Mouse (Mus musculus): ENCODE measurements around the gene Ptpn6.

The Ptpn6 gene

DNA sequence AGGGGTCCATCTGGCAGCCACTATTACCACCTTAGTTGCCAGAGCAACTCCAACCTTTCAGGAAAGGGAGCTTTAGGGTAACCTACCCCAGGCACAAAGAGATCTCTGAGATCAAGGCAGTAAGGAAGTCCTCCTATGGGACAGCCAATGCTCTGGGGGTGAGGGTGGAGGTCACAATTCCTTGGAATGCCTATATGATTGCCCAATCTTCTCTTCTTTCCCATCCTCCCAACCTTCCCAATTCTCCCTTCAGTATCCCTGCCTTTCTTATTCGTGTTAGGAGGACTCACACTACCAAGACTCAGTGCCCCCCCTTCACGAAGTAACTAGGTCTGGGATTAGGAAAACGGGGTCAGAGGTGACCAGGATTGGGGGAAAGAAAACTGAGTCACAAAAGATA, 16.8 kb upstream of the Ptpn6 start:
- DNase-seq, result no peak

DNA sequence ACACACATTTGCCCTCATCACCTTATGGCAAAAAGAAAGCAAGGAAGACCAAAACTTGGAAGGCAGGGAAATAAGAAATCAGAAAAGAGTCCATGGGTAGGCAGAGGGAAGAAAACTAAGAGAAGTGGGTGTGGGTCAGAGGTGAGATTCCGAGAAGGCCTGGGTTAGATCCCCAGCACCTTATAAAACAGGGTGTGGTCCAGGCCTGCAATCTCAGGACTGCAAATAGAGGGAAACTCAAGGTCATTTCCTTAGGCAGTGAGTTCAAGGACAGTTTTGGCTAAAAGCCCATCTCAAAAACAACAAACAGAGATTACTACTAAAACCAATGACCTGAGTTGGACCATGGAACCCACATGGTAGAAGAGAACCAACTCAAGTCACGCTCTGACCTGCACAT, 15.3 kb upstream of the Ptpn6 start:
- no peak for DNase-seq

DNA sequence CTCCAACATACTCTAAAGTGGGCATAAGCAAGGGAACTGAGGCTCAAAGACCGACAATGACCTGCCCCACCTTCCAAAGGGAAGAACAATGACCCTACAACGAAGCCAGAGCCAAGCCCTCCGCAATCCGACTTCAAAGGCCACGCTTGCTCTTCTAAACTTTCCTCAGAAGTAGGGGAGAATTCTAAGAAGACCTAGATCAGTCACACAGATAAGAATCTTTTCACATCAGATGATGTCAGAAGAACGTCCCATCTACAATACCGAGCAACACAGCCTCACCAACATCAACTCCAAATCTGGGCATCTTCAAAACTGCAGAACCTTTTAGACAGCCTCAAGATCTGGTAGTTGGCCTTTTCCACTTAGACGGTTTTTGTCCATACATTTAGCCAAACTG, 11.9 kb upstream of the Ptpn6 start:
- no peak for DNase-seq

DNA sequence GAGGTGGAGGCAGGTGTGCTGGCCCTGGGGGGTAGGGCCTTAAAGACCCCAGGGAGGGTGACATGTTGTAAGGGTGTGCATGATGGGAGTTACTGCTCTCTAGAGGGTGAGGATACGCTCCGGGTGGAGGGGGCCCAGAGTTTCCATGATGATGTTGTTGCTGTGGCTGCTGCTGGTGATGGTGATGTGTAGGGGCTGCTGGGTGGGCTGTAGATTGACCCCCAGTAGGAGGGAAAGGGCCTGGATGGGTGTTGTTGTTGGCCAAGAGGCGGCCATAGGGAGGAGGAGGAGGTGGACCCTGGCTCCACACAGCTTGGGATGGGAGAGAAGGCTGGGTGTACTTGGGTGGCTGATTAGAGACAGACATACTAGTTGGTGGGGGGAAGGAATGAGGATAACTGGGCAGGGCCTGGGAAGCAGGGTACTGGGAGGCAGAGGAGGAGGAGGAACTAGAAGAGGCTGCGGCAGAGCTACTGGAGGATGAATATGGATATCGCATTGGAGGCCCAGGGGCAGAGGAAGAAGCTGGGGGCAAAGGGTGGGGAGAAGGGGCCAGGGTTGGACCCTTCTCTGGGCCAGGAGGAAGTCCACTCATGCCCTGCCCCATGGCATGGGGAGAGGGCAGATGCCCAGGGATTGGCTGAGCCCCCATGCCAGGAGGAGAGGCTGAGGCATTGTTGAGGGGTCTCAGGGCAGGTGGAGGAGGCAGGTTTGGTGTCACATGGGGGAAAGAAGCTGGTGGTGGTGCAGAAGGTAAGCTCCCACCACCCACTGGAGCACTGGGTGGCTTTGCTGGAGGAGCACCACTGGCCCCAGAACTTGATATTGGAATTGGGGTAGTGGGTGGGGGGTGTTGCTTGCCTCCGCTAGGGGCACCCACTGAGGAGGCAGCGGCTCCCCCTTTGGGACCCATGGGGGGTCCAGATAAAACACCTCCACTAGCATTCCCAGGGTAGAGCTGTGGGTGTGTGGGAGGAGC, 8.4 kb upstream of the Ptpn6 start:
- no peak for DNase-seq

DNA sequence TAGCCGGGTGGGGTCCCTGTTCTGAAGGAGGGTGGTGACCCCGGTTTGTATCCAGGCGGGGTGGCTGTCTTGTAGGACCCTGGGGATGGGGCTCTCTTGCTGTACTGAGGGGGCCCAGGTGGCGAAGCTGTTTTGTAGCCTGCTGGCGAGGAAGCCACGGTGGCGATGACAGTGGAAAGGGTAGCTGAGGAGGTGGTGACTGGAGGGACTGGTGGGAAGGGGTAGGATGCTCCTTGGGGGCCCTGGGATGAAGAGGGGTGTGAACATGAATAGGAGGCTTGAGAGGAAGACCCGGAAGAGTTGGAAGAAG, 7.7 kb upstream of the Ptpn6 start:
- no peak for DNase-seq

DNA sequence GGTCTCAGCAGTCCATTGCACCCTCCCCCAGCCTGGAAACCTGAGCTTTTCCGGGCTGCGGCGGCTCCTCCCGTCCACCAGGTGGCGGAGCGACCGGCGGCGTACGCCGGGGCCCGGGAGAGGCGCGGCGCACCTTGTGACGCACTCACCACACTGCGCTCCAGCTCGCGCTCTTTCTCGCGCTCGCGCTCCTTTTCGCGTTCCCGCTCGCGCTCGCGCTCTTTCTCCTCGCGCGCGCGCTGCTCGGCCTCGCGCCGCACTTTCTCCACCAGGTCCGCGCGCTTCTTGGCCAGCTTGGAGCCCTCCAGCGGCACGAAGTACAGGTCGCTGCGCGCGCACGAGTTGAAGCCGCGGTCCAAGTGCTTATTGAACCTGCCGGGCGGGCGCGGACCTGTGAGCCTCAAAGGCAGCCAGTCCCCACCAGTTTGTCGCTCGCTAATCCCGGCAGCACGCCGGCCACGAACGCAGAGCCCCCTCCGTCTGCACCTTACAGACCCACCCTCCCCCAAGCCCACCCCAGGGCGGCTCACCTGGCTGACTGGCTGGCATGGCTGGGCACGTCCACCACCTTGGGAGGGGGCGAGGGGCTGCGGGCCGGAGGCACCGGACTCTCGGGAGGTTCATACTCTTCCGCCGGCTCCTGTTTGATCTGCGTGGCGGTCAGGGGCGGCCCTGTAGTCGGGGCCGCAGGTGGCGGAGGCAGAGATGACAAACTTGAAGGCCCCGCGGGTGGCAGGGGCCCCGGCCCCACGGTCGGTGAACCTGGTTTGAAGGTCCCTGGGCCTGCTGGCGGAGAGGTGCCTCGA, 7.2 kb upstream of the Ptpn6 start:
- peak; percentile 94 for DNase-seq

DNA sequence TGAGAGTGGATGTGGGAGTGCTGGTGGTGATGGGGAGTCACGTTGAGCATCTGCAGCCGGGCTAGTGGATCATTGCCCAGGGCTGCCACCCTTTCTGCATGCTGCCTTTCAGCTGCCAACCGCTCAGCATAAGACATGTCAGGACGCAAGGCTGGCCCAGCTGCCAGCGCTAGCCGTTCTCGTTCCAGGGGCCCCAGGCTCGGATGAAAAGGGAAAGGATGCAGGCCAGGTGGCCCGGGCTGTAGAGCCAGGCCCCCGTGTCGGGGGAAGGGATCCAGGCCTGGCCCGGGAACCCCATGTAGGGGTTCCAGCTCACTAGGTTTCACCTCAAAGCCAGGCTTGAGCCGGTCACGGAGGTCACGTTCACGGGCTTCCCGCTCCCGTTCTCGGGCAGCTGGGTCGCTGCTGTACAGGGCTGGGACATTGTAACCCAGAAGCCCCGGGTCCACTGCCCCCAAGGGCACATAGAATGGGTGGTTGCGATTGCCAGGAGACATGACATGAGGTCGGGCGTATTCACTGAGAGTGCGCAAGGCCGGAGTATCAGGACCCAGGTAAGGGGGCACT, 6.3 kb upstream of the Ptpn6 start:
- peak; percentile 4 for DNase-seq

DNA sequence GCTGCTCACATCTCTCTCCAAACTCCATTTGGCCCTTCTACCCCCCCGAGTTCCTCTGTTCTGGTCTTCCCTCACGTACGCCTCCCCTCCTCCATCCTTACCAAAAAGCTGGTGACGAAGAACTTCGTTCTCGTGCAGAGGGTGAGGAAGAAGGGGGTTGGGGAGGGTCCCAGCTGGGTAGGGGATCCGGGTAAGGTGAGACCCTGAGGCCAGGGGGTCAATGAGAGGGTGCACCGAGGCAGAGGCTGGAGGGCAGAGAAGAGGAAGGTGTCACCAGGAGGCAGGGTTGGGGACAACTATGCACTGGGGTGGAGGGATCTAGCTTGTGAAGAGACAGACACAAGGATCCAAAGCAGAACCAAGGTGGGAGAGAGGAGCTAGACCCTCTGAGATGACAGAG, 5.1 kb upstream of the Ptpn6 start:
- DNase-seq, result no peak

DNA sequence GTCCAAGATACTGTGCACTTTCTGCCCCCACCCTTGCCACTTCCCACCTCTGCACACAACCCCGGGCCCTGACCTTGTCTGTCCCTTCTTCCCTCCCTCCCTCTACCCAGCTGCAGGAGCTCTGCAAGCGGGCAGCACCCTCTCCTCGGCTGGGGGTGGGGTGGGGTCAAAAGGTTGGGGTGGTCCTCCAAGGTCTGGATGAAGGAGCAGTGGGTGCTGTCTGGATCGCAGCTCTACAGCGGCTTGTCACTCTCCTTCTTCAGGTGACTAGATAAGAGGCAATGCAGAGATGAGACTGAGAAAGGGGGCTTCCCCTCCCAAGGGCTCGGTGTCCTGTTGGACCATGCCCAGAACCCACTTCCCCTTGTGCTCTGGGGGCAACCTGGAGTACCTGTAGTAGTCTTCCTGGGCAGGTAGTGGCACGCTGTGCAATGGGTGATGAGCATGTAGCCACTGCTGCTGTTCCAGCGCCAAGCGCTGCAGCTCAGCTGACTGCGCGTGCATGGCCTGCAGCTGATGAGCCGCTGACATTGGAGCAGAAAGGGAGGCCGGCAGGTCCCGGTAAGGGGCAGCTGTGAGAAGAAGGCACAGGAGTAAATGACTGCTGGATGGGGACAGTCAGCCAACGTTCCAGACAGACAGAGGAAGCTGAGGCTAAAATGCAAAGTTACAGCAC, 4.5 kb upstream of the Ptpn6 start:
- DNase-seq, result no peak

DNA sequence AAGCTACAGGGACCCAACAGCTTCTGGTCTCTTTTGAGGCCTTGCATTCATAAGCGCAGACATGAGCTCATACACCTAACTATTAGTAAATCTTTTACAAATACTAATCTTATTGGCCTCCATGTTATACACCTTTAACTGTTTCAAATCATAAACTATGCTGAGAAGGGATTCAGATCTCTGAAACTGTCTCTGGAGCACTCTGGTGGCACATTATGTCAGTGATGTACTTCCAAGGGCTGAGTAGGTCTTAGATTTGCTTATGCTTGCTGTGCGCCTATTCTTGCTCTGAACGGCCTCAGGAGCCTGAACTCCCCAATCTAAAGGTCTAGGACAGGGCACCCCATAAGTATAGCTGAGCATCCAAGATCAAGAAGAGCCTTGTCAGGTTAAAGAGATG, 3.3 kb upstream of the Ptpn6 start:
- no peak for DNase-seq

DNA sequence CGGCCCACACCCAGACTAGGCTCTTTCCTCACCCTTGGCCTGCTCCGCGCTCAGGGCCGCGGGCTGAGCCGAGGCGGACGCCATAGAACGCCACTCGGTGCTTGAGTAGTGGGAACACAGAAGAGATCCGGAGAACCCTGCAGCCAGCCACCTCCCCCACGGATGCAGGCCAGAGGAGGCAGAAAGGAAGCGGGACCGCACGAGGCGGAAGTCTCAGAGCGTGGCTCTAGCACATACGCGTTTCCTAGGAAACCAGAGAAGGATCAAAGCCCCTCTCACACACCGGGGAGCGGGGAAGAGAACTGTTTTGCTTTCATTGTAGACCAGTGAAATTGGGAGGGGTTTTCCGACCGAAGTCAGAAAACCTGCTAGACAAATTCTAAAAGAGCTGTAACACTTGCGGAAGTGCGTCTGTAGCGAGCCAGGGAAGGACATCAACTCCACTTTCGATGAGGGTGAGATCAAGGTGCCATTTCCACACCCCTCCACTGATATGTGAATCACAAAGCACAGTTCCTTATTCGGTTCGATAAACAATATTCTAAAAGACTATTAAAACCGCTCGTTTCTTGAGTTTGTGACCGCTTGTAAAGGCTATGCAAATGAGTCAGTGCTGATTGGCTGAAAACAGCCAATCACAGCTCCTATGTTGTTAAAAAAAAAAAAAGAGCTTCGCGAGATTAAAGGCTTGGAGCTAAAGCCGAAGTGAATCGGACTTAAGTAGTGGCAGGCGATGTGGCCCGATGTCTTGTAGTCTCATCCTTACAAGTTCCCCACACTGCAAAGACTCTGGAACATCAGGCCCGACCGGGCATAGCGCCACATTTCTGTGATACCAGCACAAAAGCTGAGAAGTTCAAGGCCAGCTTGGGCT, 2.6 kb upstream of the Ptpn6 start, which contains the start of gene Grcc10:
Grcc10 (minus strand) TSS at position 487 of the 874 bp plus-strand sequence.
- DNase-seq, result peak; percentile 90

DNA sequence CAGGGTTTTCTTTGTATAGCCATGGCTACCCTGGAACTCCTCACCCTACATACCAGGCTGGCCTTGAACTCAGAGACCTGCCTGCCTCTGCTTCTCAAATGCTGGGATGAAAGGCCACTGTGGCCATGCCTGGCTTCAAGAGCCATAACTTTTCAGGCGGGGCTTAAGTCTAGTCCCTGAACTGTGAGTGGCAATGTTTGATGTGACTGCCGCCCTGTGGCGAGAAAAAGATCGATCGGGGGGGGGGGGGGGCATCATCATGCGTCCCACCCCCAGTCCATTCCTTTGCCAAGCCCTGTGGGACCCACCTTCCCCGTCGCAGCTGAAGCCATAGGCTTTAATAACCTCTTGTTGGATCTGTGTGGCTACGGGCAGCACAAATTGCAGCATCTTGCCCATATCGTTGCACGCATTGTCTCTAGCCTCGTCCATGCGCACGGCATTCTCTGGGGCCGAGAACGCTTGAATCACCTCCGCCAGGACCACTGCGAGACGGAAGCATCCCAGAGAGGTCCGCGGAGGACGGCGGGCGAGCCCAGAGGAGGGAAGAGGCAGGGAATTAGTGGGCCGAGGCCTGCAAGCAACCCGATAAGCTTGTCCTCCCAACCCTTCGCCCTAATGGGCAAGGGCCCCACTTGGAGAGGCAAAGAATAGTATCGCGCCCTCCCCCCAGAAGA, 1.8 kb upstream of the Ptpn6 start:
- DNase-seq, result peak; percentile 64

DNA sequence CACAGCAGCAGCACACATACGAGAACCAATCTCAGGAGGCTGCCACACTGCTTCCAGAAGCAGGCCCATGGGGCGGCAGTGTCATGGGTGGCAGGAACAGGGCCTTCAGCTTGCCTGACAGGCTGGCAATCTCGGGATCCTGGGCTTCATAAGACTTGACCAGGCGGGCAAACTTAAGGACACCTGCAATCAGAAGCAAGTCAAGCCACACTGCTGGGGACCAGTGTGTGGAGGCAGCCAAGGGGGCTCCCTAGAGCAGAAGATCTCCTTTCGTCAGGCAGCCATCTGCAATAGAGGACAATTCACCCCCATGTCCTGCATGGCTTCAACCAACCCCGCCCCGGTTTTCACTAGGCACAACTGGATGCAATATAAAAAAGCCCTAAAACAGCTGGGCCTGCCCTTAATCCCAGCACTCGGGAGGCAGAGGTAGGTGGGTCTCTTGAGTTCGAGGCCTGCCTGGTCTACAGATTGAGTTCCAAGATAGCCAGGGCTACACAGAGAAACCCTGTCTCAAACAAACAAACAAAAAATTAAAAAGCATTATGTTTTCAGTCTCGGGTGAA, 800 bp upstream of the Ptpn6 start:
- no peak for DNase-seq

DNA sequence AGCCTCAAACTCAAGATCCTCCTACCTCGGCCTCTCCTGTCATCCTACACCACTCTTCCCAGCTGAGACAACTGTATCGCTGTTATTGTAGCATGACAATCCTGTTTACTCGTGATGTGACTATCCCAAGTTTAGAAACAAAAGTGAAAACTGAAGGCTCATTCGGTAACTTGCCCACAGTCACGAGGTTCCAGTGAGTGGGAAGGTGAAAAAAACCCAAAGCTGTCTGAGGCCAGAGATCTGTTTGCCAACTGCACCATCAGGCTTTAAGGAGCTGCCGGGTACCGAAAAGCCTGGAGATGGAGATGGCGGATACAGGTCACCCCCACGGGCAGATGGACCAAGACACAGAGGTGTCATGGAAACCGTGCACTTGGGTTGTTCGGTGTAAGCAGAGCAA, 1.5 kb downstream of the Ptpn6 start:
- DNase-seq, result no peak

DNA sequence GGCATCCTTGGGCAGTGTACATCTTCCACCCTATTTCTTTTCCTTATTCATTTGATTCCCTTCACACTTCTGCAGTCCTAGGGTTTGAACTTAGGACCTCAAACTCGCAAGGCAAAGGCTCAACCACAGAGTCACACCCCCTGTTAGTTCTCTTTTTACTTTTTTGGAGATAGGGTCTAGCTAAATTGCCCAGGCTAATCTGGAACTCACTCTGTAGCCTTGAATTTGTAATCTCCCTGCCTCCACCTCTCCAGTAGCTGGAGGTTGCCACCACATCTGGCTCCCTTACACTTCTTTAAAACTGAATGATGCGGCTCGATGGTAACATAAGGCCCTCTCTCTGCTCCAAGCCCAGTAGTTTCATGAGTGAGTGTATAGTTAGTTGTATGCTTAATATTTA, 4.1 kb downstream of the Ptpn6 start:
- DNase-seq, result no peak

DNA sequence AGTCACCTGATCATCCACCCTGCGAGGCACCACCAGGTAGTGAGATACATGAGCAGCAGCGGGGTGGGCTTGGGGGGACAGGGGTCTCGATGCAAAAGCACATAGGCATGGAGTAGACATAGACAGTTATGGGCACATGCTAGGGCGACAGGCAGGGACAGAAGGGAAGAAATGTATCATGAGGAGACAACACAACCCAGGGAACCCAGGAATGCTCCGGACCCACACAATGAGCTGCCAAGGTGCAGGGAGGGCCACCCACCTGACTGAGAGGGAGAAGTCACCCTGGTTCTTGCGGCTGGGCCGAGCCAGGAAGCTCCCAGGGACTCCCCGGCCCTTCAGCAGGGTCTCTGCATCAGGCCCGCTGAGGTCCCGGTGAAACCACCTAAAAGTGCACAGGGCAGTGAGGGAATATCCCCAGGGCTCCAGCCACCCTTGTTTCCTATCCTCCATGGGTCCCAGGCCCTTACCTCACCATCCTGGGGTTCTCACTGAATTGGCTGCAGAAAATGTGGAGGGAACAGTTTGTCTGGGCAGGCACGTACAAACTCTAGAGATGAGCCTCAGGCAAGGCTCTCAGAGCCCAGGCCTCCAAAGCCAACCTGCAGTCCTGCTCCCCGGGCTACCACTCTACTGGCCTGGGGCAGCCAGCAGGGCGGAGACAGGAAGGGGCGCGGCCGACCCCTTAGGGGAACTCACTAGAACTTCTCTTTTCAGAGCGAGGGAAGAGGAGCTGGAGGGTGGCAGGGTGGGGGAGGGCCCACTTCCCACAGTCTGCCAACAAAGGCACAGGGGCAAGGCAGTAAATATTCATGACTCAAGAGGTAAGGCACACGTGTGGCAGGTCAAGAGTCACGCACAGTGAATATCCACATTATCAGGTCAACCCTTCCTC, 5.8 kb downstream of the Ptpn6 start:
- DNase-seq, result peak; percentile 72

DNA sequence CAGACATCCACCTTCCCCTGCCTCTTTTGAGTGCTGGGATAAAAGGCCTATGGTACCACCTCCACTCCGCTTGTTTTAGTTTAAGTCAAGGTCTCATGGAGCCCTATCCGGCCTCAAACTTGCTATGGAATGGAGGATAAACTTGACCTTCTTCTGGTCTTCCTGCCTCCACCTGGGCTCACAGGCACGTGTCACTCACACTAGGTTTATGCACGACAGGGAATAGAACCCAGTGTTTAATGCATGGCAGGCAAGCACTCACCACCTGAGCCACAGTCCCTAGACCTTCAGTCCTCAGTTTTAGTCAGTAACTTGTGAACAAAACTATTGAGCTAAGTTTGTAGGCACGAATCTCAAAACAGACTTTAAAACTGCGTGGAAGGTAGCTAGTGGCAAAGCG, 7.5 kb downstream of the Ptpn6 start:
- no peak for DNase-seq

DNA sequence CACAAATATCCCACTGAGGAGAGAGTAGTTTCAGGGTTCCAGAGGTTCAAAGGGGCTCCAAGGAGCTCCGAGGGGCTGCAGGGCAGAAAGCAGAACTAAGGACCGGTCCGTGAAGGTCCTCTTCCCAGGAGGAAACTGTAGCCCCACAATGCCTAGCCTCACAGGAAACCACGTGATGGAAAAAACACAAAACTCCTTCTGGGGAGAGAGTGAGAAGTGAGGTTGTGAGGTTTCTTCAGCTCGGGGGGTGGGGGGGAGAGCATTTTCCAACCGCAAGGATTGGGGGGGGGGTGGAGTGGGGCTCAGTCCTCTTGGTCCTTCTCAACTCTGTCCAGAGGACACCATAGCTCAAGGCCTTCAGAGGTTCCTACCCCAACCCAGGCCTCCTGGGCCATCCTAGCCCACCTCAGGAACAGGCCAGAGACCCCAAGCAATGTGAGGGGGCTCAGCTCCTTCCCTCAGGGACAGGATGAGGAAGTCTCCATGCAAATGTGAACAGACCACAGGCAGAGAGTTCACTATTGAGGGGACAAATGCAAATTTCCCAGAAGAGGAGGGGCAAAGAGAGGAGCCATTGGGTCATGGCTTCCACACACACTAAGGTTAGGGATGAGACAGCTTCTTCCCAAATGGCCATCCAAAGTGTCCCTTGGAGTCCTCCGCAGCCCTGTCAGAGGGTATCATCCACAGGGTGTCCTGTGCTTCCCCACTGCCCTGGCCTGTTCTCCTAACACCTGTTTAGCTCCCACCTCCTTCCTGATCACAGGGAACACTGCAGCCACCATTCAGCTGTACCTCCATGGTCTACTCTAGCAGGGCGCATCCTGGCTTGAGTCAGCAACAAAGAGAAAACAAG, 8.4 kb downstream of the Ptpn6 start:
- no peak for DNase-seq

DNA sequence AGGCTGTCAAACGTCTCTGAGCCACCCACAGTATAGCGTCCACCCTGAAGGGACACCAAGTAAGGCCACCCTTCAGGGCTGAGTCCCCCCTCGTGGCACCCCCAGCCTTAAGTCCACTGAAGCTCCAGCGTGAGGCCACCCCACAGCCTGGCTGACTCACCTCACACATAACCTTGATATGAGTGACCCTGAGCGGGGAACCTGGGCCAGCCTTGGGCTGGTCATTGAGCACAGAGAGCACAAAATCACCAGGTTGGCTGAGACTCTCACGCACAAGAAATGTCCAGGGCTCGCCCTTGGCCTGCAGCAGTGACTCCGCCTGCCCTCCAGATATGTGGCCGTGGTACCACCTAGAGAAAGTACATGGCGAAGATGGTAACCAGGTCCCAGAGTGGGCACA, 9.9 kb downstream of the Ptpn6 start:
- DNase-seq, result no peak

All from liver (tissue).